Mouse (Mus musculus) adipocyte (in vitro differentiated cells): ENCODE data around the gene Garnl3.

Experiments
- DNase-seq: peaks from one replicate; pipeline ENCODE4 v3.0.0-alpha.2; 2016; ENCODE audit warnings: low spot score

Garnl3 gene

DNA sequence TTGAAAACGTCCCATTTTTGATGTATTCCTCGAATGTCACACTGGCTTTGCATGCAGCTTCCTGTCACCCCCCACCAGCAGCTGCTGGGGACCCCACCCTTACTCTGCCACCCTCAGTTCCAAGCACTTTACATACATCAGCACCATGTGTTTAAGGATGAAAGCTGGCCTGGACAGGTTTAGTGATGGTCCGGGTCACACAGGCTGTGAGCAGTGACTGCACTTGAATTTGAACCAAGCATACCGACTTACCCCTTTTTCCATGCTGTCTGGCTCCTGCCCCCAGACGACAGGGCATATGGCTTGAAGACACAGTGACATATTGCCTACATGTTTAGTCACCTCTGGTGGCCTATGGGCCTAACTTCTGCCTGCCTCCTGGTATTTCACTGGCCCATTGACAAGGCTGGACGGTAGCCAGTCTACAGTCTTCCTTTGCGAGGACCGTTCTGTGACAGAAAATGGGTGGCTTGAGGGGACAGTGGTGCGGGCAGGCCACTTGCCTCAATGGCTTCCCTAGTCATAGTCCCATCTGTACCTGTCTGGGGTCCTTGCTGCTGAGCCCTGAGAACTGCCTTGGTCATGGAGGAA is 163.3 kb downstream of the Garnl3 start:
- peak; percentile 58 for DNase-seq

DNA sequence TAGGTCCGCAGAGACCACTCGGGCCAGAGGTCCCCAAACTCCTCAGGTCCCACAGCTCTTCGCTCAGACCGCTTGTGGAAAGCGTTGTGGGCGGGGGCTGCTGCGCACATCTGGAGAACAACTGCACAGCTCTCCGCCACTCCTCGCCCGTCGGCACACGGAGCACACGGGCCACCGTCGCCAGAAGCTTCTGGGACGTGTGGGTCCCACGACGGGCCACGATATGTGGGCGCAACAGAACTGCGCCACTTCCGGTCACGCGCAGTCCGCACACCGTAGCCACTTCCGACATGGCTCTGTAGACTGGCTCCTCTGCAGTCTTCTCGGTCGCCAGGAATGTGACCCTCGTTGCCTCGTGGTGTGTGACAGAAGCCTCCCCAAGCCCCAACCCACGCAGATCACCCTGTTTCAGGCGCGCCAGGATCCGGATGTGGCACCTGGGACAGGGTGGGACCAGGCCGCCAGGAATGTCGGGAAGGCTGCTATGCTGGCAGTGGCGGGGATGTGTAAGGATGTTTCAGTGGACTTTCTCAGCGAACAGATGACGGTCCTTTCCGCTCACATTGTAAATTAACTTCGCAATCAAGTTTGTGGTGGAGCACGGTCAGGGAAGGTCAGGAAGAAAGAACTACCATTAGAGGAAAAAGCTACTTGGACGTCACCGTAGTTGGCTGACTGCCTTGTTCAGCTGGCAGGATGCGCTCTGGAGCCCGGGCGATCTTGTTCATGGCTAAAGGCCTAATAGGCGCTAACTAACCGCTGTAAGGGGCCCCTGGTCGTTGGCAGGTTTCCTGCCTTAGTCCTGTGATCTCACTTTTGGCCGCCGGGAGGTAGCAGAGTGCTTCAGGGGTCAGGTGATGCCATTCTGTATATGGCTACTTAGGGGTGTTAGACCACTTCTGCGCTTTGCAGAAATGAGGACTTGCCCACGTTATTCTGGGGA is 164.5 kb downstream of the Garnl3 start:
- DNase-seq = peak; percentile 89

DNA sequence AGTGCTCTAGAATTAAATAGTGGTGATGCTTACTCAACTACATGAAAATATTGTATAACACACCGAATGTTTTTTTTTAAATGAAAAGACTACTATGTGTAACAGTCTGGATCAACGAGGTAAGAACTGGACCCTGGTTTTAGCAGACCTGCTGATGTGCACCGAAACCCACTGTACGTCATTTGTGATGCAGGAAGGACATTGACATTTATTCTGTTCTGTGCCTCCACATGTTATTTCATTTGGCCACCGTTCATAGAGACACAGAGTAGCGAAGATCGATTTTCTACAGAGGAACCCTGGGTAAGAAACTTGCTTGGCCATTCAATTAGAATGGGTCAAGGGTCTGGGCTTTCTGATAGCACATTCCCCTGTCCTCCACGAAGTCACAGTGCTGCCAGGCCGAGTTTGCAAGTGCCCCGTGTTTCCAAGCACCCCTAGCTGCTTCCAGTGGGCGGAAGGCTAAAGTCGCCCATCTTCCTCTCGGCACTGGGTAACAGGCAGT is 165.2 kb downstream of the Garnl3 start:
- peak; percentile 30 for DNase-seq

DNA sequence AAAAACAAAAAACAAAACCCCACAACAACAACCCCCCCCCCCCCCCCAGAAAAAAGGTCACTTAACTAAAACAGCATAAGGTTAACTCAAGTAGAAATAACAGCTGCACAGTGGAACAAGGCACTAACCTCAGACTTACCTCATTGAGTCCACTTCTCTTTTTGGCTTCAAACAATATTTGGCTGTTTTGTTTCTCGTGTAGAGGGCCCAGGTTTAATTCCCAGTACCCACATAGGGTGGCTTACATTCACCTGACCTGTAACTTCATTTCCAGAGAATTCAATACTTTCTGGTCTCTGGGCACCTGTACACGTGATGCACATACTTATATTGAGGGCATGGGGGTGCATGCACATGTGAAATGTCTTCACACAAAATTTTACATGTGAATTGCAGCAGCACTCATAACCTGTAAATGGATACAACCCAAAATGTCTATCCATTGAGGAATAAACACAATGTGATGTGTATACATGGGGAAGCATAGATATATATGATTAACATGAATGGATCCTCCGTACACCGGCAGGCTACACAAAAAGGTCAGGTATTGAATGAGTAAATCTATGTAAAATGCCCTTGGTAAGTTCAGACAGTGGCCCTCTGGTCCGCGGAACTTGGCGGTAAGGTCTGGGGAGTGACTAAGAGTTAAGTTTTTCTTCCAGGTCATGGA is 165.8 kb downstream of the Garnl3 start:
- no peak for DNase-seq

DNA sequence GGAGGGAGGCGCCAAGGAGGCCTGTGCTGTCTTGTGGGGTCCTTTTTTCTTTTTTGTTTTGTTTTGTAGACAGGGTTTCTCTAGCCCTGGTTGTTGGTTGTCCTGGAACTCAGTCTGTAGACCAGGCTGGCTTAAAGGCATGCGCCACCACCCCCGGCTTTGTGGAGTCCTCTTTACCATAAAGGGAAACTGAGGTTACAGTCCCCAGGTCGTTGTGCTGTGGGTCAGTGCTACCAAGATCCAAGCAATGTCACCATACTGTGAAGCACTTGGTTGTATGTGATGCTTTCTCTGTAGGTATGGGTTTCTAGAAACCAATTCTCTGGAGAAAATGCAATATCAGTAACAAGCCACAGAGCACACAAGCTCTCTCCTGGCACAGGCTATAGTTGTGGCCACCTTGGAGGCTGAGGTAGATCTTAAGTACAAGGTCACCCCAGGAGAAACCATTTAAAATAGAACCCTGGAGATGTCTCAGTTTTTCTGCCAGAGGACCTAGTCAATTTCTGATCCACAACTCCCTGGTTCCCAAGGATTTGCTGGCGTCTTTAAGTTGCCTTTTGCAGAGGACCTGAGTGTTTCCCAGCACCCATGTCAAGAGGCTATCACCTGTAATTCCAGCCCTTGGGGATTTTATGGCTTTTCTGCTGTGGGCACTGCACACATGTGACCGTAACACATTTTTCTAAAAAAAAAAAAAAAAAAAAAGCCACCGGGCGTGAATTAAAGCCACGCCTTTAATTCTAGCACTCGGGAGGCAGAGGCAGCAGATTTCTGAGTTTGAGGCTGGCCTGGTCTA is 166.6 kb downstream of the Garnl3 start:
- DNase-seq = no peak

DNA sequence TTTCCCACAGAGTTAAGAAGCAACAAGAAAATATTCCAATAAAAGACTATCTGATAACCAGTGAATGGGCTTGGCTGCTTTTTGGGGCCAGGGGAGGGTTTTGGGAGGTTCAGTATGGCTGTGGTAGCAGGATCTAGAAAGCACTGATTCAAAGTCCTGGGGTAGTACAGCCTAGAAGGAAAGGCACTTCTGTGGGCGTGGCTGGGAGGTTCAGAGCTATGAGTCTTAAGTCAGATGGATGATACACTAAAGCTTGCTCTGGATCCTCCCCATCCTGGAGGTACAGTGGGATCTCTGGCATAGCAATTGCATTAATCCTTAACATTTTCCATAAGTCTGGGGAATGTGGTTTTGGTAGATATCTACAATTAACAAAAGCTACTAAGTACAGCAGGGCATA is 167.5 kb downstream of the Garnl3 start:
- peak; percentile 18 for DNase-seq

DNA sequence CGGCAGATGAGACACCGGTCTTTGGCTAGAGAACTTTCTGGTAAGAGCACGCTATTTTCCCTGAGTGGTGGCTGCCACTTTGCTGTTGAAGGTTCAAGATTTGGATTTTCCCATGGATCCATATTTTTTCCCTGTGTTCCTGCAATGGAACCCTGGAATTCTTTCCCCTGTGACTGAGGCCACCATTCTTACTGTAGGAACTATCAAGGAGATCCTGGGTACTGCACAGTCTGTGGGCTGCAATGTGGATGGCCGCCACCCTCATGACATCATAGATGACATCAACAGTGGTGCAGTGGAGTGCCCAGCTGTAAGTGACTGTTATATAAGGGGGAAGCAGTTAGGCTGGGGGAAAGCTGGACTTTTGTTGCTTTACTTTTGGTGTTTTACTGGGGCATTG is 167.9 kb downstream of the Garnl3 start:
- no peak for DNase-seq

DNA sequence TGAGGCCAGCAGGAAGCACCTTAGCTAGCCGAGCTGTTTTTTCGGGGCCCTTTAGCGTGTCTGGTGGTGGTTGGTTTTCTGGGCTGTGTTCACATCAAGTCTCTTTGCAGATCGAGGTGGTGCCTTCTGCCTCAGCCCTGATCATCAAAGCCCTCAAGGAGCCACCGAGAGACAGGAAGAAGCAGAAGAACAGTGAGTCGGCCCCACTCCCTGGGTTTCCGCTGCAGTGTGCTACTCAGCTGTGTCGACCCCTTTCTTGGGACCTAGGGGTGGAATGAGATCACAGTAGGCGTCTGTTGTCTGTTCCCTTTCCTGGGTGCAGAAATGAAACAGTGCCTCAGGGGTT is 168.6 kb downstream of the Garnl3 start:
- DNase-seq = no peak

DNA sequence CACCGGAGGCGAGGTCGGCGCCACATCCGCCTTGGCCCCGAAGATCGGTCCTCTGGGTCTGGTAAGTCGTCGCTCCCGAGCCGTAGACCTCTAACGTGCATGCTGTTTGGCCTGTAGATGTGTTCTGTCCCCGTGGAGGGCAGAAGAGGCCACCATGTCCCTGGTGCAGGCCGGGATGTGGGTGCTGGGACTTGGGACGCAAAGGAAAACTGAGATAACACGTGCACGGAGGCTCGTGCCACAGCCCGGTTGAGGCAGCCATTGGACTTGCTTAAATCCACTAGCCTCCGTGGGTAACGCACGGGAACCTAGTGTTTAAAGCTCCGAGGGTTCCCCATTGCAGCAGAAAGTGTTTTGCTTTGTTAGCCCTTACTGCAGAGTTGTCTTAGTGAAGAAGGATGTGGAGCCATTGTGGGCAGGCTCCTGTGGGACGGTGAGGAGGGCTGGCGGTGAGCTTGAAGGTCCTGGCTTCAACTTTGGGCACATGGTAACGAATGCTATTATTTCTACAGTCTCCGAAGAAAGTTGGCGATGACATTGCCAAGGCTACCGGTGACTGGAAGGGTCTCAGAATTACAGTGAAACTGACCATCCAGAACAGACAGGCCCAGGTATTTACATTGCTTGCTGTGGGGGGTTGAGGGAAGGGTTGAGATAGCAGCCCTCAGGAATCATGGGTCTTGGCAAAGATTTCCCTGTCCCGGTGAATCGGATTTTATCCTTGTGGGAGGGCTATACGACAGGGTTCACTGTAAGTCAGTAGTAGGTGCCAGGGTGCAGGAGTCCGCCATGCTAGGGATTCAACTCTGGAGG is 169.2 kb downstream of the Garnl3 start:
- peak; percentile 53 for DNase-seq

DNA sequence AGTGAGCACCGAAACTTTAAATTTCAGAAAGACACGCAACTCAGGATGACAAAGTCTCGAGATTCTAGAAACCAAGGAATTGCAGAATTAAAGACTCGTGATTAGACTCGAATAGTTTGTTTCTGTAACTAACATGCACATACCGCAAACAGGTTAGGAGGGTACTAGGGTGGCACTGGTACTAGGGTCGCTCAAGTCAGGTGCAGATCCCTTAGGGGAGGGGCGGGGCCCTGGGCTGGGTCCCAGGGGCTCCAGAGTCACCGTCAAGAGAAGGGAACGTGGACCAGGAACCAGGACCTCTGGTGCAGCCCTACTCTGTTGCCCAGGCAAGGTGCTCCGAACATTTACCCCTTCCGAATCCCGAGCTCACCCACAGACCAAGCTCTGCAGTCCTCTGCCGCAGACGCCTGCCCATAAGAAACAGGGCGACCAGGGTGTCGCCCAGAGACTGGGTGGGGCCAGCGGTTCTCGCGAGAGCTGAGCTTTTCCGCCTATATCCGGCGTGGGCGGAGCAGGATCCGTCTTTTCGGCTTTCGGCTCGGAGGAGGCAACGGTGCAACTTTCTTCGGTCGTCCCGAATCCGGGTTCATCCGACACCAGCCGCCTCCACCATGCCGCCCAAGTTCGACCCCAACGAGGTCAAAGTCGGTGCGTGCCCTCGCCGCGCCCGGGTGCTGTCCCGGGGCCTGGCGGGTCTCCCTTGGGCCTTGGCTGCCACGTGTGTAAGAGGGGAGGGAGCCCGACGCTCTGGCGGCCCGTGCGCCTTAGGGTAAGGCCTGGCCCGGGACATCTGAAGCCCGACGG is 170.1 kb downstream of the Garnl3 start, which contains the start of the genes Rpl12 and Lrsam1:
Gene Rpl12, plus strand, starts transcription at position 368 of the 804 bp plus-strand sequence.
Gene Lrsam1, minus strand, starts transcription at position 423 of the 804 bp plus-strand sequence.
- DNase-seq = peak; percentile 96

DNA sequence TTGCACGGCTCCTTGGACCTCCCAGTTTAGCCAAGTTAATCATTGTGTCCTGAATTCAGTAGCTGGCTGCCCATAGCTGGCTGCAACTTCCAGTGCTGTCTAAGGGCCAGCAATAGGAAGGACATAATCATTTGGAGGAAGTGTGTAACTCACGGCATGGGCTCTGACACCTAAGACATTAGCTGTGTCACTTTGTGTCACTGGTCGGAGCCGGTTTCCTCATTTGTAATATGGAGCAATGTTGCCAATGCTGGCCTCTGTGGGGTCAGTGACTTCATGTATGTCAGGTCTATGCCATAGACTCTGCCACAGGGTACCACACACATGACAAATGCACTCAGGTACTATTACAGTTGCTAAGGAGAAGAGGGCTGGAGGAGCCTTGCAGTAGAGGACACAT is 171.2 kb downstream of the Garnl3 start:
- DNase-seq = no peak

DNA sequence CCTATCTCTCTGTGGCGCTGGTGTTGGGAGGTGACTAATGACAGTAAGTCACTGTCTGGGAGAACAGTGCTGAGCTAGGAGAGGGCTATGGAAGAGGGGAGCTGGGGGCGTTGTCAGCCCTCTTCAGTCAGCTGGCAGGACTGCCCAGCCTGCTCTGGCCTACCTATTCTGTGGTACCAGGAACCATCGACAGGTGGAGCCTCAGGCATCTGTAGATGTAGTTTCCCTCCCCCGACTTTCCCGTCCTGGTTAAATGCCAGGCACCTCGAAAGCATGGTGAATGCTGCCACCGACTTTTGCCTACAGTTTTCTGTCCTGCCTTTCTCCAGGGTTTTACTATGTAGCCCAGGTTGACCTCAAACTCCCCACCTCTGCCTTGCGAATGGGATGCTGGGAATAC is 174.1 kb downstream of the Garnl3 start:
- no peak for DNase-seq

DNA sequence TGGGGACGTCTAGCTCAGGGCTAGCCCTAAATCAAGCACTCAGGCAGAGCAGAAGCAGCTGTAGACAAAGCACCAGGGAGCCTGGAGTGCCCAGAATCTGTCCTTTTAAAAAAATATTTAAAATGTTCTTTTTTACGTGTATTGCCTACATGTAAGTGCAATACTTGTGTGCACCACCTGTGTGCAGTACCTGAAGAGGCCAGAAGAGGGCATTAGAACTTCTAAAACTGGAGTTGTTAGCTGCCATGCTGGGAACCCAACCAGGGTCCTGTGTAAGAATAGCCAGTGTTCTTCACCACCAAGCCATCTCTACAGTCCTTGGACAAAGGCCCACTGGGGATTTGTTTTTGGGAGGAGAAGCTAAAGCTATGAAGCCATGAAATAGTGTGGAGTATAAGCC is 176.9 kb downstream of the Garnl3 start:
- DNase-seq = no peak

DNA sequence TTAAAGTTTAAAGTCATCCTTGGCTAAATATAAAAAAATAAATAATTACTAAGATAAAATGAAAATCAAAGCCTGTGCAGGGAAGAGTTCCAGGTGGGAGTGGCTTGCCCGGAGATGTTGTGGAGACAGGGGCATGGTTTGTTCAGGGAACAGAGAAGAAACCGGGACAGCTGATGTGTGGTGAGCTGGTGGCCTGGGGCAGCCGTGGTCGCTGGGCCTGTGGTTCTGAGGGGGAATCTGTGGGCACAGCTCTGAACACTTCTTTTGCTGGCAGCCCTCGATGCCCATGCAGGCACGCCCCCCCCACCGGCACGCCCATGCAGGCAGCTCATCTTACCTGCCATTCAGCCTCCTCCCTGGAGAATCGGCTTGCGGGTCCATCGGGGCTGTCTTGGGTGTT is 184.0 kb downstream of the Garnl3 start:
- DNase-seq = no peak

DNA sequence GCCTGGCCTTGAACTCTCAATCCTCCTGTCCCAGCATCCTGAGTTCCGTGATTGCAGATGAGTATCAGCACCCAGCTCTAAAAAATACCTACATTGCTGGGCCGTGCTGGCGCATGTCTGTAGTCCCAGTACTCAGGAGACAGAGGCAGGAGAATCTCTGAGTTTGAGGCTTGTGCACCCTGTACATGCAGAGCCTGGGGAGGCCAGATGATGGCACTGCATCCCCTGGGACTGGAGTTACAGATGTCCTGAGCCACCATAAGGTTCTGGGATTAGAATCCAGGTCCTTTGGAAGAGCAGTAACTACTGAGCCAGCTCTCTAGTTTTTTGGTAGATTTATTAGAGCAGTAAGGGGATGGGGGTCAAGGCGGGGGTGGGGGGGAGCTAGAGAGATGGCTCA is 191.0 kb downstream of the Garnl3 start:
- no peak for DNase-seq

DNA sequence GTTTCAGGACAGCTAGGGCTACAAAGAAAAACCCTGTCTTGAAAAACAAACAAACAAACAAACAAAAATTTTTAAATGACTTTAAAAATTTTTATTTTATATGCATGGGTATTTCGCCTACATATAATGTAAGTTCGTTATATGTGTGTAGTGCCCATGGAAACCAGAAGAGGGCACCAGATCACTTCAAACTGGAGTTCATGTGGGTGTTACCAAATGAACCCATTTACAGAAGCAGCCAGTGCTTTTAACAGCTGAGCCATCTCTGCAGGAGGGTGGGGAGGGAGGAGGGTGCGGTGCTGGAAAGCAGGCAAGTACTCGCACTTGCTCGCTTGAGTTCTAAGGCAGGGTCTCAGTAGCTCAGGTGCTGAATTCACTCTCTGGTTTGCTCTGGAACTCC is 192.0 kb downstream of the Garnl3 start:
- no peak for DNase-seq

DNA sequence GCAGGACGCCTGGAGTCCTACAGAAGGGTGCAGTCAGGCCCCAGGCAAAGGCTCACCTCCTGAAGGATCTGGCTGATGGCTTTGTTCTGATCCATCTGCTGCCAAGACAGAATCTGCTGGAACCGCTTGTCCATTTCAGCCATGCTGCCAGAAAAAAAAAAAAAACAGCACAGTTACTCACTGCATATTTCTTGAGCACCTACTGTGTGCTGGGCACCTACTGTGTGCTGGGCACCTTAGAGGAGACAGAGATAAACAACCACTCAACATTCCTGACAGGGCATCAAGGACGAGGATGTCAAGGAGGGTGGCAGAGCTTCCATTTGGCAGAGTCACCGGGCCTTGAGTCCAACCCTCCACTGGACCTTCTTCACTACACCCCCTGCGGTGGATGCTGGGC is 192.7 kb downstream of the Garnl3 start:
- no peak for DNase-seq
